9 mouse cellular contexts compared by ENCODE assay signal in the genomic region with DNA sequence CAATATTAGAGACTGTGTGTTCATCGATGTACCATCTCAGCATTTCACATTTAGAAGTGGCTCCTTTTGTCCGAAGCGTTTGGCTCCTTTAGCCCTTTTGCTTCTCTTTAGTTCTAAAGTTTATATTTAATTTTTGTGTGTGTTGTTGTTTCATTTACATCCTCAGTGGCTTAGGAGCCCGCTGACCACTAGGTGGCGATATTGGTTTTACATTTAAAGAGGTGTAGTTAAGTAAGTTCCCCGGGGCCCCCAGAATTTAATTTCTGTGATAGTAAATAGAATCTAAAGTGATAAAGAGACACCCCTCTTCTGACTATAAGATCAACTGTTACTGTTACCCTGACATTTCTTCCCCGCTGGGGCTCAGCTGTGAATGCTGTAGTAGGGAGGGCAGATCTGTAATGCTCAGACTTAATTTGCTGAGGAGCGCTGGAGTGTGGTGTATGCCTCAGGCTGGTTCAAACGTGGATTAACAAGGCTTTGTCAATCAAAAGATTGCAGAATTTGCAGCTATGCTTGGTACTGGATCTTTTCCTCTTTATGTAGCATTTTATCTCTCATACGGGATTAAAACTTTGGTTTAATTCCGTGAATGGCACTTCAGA. TPM values are rescaled to one million over a fixed set of nuclear protein-coding genes. Genes with fewer than 3 reads are reported as not detected.
DNase-seq lines count a peak whose midpoint lies in the region; ATAC-seq and TF ChIP-seq lines count a peak whose summit lies in the region.
"Had no signal": no experiment of that assay in that cellular context is flagged by ENCODE, and none has a peak within 500 bp of the region (broad histone marks: within the 10 kb centered on the region; RNA-seq: fewer than 3 reads in every experiment).

No protein-coding gene starts in this region.

- H3K36me3 ChIP-seq in hindbrain, postnatal 0 days (ENCODE audit: insufficient read depth, low read length), result no peaks in the 10 kb centered on the region
- peaks cover 4% of the 10 kb centered on the region; the same call in 1 of the 2 replicates for H3K36me3 ChIP-seq in limb, embryonic 14.5 days (ENCODE audit: control insufficient read depth, insufficient read depth, low read length)

- peak; percentile 70 for ATAC-seq in frontal cortex, adult (ENCODE audit: low TSS enrichment)
- ATAC-seq in hindbrain, postnatal 0 days, result 0 out of 2 replicates have a peak, but pooled peaks have one; percentile 62
- no peak for ATAC-seq in limb, embryonic 14.5 days (ENCODE audit: low FRiP score, low read depth)
- ATAC-seq in erythroid progenitor cell, adult 5-6 weeks (replicated peaks; ENCODE audit: low FRiP score, poor library complexity, severe bottlenecking), result no peak

- TF ChIP-seq CTCF in brain, embryonic 14.5 days (IDR thresholded peaks at IDR 0.05; ENCODE audit: borderline replicate concordance, extremely low read depth, insufficient read depth, insufficient read length), result peak; percentile 43; the same call in 1 of the 2 replicates
- TF ChIP-seq CTCF in hindbrain, postnatal 0 days (IDR thresholded peaks at IDR 0.05; ENCODE audit: low read depth), result peak; percentile 74

- WGBS in hindbrain, postnatal 0 days, result 40% methylated on average over 11 of the region's 11 CpGs
- 53% methylated on average over 11 of the region's 11 CpGs for WGBS in limb, embryonic 14.5 days

- no peak overlapping the region for H3K9ac ChIP-seq in hindbrain, postnatal 0 days (replicated peaks; ENCODE audit: low read length)
- no peak overlapping the region for H3K9ac ChIP-seq in limb, embryonic 14.5 days (ENCODE audit: low read depth, low read length, severe bottlenecking)

- H3K27me3 ChIP-seq in hindbrain, postnatal 0 days (ENCODE audit: insufficient read depth, low read length), result no peaks in the 10 kb centered on the region
- H3K27me3 ChIP-seq in limb, embryonic 14.5 days (ENCODE audit: control insufficient read depth, insufficient read depth, low read length), result no peaks in the 10 kb centered on the region

- H3K9me3 ChIP-seq in hindbrain, postnatal 0 days (ENCODE audit: low read length), result no peaks in the 10 kb centered on the region
- peaks cover 7% of the 10 kb centered on the region; the same call in 1 of the 2 replicates for H3K9me3 ChIP-seq in limb, embryonic 14.5 days (ENCODE audit: control insufficient read depth, low read length)

- H3K27ac ChIP-seq in hindbrain, postnatal 0 days, result no peak overlapping the region; the same call in 1 of the 2 replicates
- no peak overlapping the region for H3K27ac ChIP-seq in limb, embryonic 14.5 days (replicated peaks; ENCODE audit: low read depth, low read length)

- 0 out of 2 replicates have a peak overlapping the region, but pooled peaks have one; percentile 11 for H3K4me2 ChIP-seq in hindbrain, postnatal 0 days (ENCODE audit: low read depth, low read length)
- H3K4me2 ChIP-seq in limb, embryonic 14.5 days (replicated peaks; ENCODE audit: low read depth, low read length, severe bottlenecking), result no peak overlapping the region

- TF ChIP-seq POLR2A in brain, embryonic 14.5 days (IDR thresholded peaks at IDR 0.05; ENCODE audit: borderline replicate concordance, extremely low read depth, insufficient read depth, insufficient read length, poor library complexity, severe bottlenecking), result no peak
- no peak for TF ChIP-seq POLR2A in limb, embryonic 14.5 days (IDR thresholded peaks at IDR 0.05; ENCODE audit: borderline replicate concordance, extremely low read depth, insufficient read depth, insufficient read length)

- no peaks in the 10 kb centered on the region for H3K4me1 ChIP-seq in hindbrain, postnatal 0 days (ENCODE audit: insufficient read depth, low read length)
- H3K4me1 ChIP-seq in limb, embryonic 14.5 days (ENCODE audit: control insufficient read depth, insufficient read depth, low read length), result peaks cover 9% of the 10 kb centered on the region

- DNase-seq in ovary, postnatal 14 days (ENCODE audit: low spot score), result peak; percentile 33
- no peak for DNase-seq in ovary, postnatal 10 days (ENCODE audit: low spot score)
- peak; percentile 90 for DNase-seq in brain, embryonic 14.5 days (ENCODE audit: low read depth)
- DNase-seq in hindbrain, postnatal 0 days (ENCODE audit: low spot score), result peak; percentile 94
- DNase-seq in limb, embryonic 14.5 days (ENCODE audit: low spot score), result peak; percentile 40
- peak; percentile 33 for DNase-seq in retina, adult 2 months (ENCODE audit: low read depth, low spot score)

- no peak overlapping the region for H3K4me3 ChIP-seq in hindbrain, postnatal 0 days (ENCODE audit: low read length)
- no peak overlapping the region for H3K4me3 ChIP-seq in limb, embryonic 14.5 days (replicated peaks; ENCODE audit: low read length)
- H3K4me3 ChIP-seq: erythroblast, embryonic 14.5 days had no signal

RNA-seq across cellular contexts. Expression of gene B3glct, which starts 35.2 kb away (rescaled TPM):
- 18.0 and 20.4 TPM in 2 replicates for polyA plus RNA-seq in brain, embryonic 14.5 days (2012; rRNA removed)
- 18.7 and 22.4 TPM in 2 replicates for total RNA-seq in hindbrain, postnatal 0 days (2014; rRNA removed)
- 13.1 and 14.4 TPM in 2 replicates for polyA plus RNA-seq in hindbrain, postnatal 0 days (2015; fragmentation: Nextera tagmentation; extraction: Ambion mirVana)
- 20.0 and 20.4 TPM in 2 replicates for polyA plus RNA-seq in limb, embryonic 14.5 days (2012; rRNA removed)
- 15.4 and 16.4 TPM in 2 replicates for polyA plus RNA-seq in limb, embryonic 14.5 days (2014; fragmentation: Nextera tagmentation; extraction: Ambion mirVana)
- 4.0 and 11.7 TPM in 2 replicates for total RNA-seq in erythroid progenitor cell, adult 5-6 weeks (2015; ENCODE audit: low replicate concordance)
- total RNA-seq in erythroid progenitor cell, adult 5-6 weeks (2017; ENCODE audit: low replicate concordance), result 5.1 and 6.7 TPM in 2 replicates

Comparison
In these comparisons a context has a peak if more than half of its experiments do, and no peak if none do; other contexts are left out.
1. ATAC-seq: peak in frontal cortex, adult (single experiment) and hindbrain, postnatal 0 days (single experiment); none in limb, embryonic 14.5 days (single experiment) and erythroid progenitor cell, adult 5-6 weeks (single experiment).